Mouse (Mus musculus) liver, embryonic 16.5 days (tissue): ENCODE data around the gene Itgb1bp1. TPM values are rescaled to one million over a fixed set of nuclear protein-coding genes. Genes with fewer than 3 reads are reported as not detected.

Source experiments
- ATAC-seq: fragments of 200-750 bp; cut with Nextera tagmentation; 2 replicates; pipeline ENCODE4 v1.8.0; 2017; ENCODE audit warnings: low read depth, mild to moderate bottlenecking, moderate number of reproducible peaks, moderate library complexity
- H3K27ac ChIP-seq: fragments of 300-500 bp; sonication (generic); 2 replicates; pipeline ENCODE4 v1.5.1; 2014; ENCODE audit warnings: mild to moderate bottlenecking, low read length
- H3K27me3 ChIP-seq: fragments of 300-500 bp; sonication (generic); 2 replicates; pipeline ENCODE4 v1.6.1; 2014; ENCODE audit warnings: low read depth, low read length, mixed read lengths; ENCODE audit not compliant: control insufficient read depth, insufficient read depth
- H3K36me3 ChIP-seq: fragments of 300-500 bp; sonication (generic); 2 replicates; pipeline ENCODE4 v1.6.1; 2014; ENCODE audit warnings: mild to moderate bottlenecking; ENCODE audit not compliant: control insufficient read depth, insufficient read depth
- H3K4me1 ChIP-seq: fragments of 300-500 bp; sonication (generic); 2 replicates; pipeline ENCODE4 v1.6.1; 2014; ENCODE audit warnings: low read depth, low read length, mixed read lengths; ENCODE audit not compliant: control insufficient read depth
- H3K4me2 ChIP-seq: fragments of 300-500 bp; sonication (generic); 2 replicates; pipeline ENCODE4 v1.6.1; 2014; ENCODE audit warnings: low read depth, low read length, mixed read lengths
- H3K4me3 ChIP-seq: fragments of 300-500 bp; sonication (generic); 2 replicates; pipeline ENCODE4 v1.5.1; 2014; ENCODE audit warnings: low read depth, mild to moderate bottlenecking, low read length
- H3K9ac ChIP-seq: fragments of 300-500 bp; sonication (generic); 2 replicates; pipeline ENCODE4 v1.6.1; 2014; ENCODE audit warnings: low read depth, low read length
- H3K9me3 ChIP-seq: fragments of 300-500 bp; sonication (generic); replicated peaks from 2 replicates; pipeline ENCODE4 v1.6.1; 2016; ENCODE audit warnings: low read length; ENCODE audit not compliant: control insufficient read depth
- WGBS: fragments of 180-500 bp; shearing (Covaris S2); extraction: QIAGEN DNeasy Blood & Tissue Kit; methylation state at CpG from one replicate; pipeline ENCODE4 v1.1.7; 2014; ENCODE audit not compliant: insufficient replicate concordance; 5-methylcytosine and 5-hydroxymethylcytosine counted together
- polyA plus RNA-seq: library from polyadenylated mRNA; unstranded; fragments of >200 nt; fragmentation: Nextera tagmentation; extraction: Ambion mirVana; gene quantifications from 2 replicates; pipeline ENCODE4 v1.2.1, GENCODE M21; 2015

Gene Itgb1bp1
- polyA plus RNA-seq, 1 experiment from 2014 or later = 19.3 TPM

GRCm38 (mm10) chr12:21265501-21265900 lies 20.6 kb downstream of the Itgb1bp1 start:
- ATAC-seq = no peak
- H3K27ac ChIP-seq = no peak overlapping the region

GRCm38 (mm10) chr12:21264970-21265369 lies 21.1 kb downstream of the Itgb1bp1 start:
- Histone ChIP-seq H3K9me3 (no peaks in the 10 kb centered on the region), H3K4me3 (no peak overlapping the region), H3K27me3 (no peaks in the 10 kb centered on the region), H3K4me2 (no peak overlapping the region), H3K36me3 (no peaks in the 10 kb centered on the region; the same call in 1 of the 2 replicates), H3K9ac (no peak overlapping the region), H3K27ac (no peak overlapping the region), H3K4me1 (peaks cover 16% of the 10 kb centered on the region)
- WGBS = 58% methylated on average over 3 of the region's 3 CpGs
- ATAC-seq = peak; percentile 60; the same call in 1 of the 2 replicates

More at GRCm38 (mm10) chr12:21265501-21265900, 20.6 kb downstream of the Itgb1bp1 start:
- H3K36me3 ChIP-seq = no peaks in the 10 kb centered on the region; the same call in 1 of the 2 replicates
- 82% methylated on average over 4 of the region's 4 CpGs for WGBS
- H3K9ac ChIP-seq = no peak overlapping the region
- no peaks in the 10 kb centered on the region for H3K27me3 ChIP-seq
- no peak overlapping the region for H3K4me3 ChIP-seq
- H3K9me3 ChIP-seq = no peaks in the 10 kb centered on the region
- no peak overlapping the region for H3K4me2 ChIP-seq
- peaks cover 16% of the 10 kb centered on the region for H3K4me1 ChIP-seq

GRCm38 (mm10) chr12:21264241-21264640 lies 21.8 kb downstream of the Itgb1bp1 start:
- Histone ChIP-seq H3K9me3 (no peaks in the 10 kb centered on the region), H3K9ac (no peak overlapping the region), H3K4me1 (peaks cover 16% of the 10 kb centered on the region), H3K27ac (no peak overlapping the region), H3K4me3 (no peak overlapping the region), H3K36me3 (no peaks in the 10 kb centered on the region; the same call in 1 of the 2 replicates), H3K4me2 (no peak overlapping the region), H3K27me3 (no peaks in the 10 kb centered on the region)
- whole genome bisulfite sequencing = 33% methylated on average over 5 of the region's 5 CpGs
- no peak for ATAC-seq

GRCm38 (mm10) chr12:21263256-21263655 lies 22.8 kb downstream of the Itgb1bp1 start:
- no peak overlapping the region for H3K27ac ChIP-seq

GRCm38 (mm10) chr12:21261521-21261920 lies 24.6 kb downstream of the Itgb1bp1 start:
- H3K27me3 ChIP-seq = no peaks in the 10 kb centered on the region
- no peak overlapping the region for H3K9ac ChIP-seq
- ATAC-seq = no peak
- H3K27ac ChIP-seq = no peak overlapping the region
- H3K4me1 ChIP-seq = peaks cover 16% of the 10 kb centered on the region
- no peaks in the 10 kb centered on the region for H3K9me3 ChIP-seq
- H3K4me2 ChIP-seq = no peak overlapping the region
- no peak overlapping the region for H3K4me3 ChIP-seq
- WGBS = 58% methylated on average over 4 of the region's 4 CpGs
- H3K36me3 ChIP-seq = no peaks in the 10 kb centered on the region

More at GRCm38 (mm10) chr12:21263256-21263655, 22.8 kb downstream of the Itgb1bp1 start:
- Histone ChIP-seq H3K36me3 (no peaks in the 10 kb centered on the region; the same call in 1 of the 2 replicates), H3K9ac (no peak overlapping the region), H3K9me3 (no peaks in the 10 kb centered on the region), H3K4me2 (no peak overlapping the region), H3K27me3 (no peaks in the 10 kb centered on the region), H3K4me1 (peaks cover 16% of the 10 kb centered on the region), H3K4me3 (no peak overlapping the region)
- 70% methylated on average over 5 of the region's 5 CpGs for WGBS
- no peak for ATAC-seq

- 69% methylated on average over 6 of the region's 6 CpGs for WGBS
- Histone ChIP-seq H3K9ac (no peak overlapping the region), H3K27ac (no peak overlapping the region), H3K4me2 (no peak overlapping the region), H3K36me3 (no peaks in the 10 kb centered on the region), H3K9me3 (no peaks in the 10 kb centered on the region), H3K4me1 (peaks cover 14% of the 10 kb centered on the region), H3K4me3 (no peak overlapping the region), H3K27me3 (no peaks in the 10 kb centered on the region)
- ATAC-seq = no peak
Measured at GRCm38 (mm10) chr12:21260494-21261256, 25.4 kb downstream of the Itgb1bp1 start.

- Histone ChIP-seq H3K4me3 (no peak overlapping the region), H3K4me2 (no peak overlapping the region), H3K4me1 (no peaks in the 10 kb centered on the region), H3K27ac (no peak overlapping the region), H3K36me3 (peaks cover 7% of the 10 kb centered on the region), H3K27me3 (no peaks in the 10 kb centered on the region), H3K9me3 (no peaks in the 10 kb centered on the region), H3K9ac (no peak overlapping the region)
- WGBS = 61% methylated on average over 7 of the region's 7 CpGs
- ATAC-seq = peak; percentile 81
Measured at GRCm38 (mm10) chr12:21247711-21248392, 38.2 kb downstream of the Itgb1bp1 start.

- H3K27me3 ChIP-seq = no peaks in the 10 kb centered on the region
- H3K4me3 ChIP-seq = no peak overlapping the region
- H3K4me2 ChIP-seq = no peak overlapping the region
- no peaks in the 10 kb centered on the region for H3K9me3 ChIP-seq
- H3K4me1 ChIP-seq = no peaks in the 10 kb centered on the region
- no peak overlapping the region for H3K27ac ChIP-seq
- no peak overlapping the region for H3K9ac ChIP-seq
- WGBS = 83% methylated on average over 11 of the region's 11 CpGs
- no peak for ATAC-seq
- no peaks in the 10 kb centered on the region for H3K36me3 ChIP-seq
Measured at GRCm38 (mm10) chr12:21244375-21244960, 41.6 kb downstream of the Itgb1bp1 start.
